Mouse (Mus musculus): Measurements from ENCODE around the gene Cacna1g. TPM values are rescaled to one million over a fixed set of nuclear protein-coding genes. Genes with fewer than 3 reads are reported as not detected.
"Not testable (repeated sequence)": the region's sequence is repeated elsewhere in the genome, so short reads cannot be mapped to it uniquely, and the experiment has no call there.

Gene Cacna1g
- polyA plus RNA-seq, 1 experiment = 0.83 TPM

DNA sequence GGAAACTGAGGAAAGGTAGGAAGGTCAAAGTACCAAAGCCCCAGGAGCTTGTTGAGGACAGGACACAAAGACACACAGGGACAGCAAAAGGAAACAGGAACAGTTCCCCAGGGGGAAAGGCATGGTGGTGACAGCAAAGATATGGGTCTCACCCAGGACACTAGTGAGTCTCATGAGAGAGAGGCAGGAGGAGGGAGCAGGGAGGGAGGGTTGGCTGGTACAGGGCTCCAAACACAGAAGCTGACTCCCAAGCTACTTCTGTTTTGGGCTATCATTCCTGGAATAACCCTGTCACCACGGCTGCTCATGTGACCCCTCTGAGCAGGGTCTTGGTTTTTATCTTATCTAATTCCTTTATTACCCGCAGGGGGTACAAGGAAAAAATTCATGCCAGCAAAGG, 61.4 kb downstream of the Cacna1g start:
- Histone ChIP-seq H3K27ac (replicated peaks; ENCODE audit: low read depth, low read length) (no peak overlapping the region), H3K4me1 (ENCODE audit: control insufficient read depth, insufficient read depth, insufficient read length, low read length) (no peaks in the 10 kb centered on the region), H3K4me3 (ENCODE audit: insufficient read depth, low read depth, low read length) (no peak overlapping the region)

DNA sequence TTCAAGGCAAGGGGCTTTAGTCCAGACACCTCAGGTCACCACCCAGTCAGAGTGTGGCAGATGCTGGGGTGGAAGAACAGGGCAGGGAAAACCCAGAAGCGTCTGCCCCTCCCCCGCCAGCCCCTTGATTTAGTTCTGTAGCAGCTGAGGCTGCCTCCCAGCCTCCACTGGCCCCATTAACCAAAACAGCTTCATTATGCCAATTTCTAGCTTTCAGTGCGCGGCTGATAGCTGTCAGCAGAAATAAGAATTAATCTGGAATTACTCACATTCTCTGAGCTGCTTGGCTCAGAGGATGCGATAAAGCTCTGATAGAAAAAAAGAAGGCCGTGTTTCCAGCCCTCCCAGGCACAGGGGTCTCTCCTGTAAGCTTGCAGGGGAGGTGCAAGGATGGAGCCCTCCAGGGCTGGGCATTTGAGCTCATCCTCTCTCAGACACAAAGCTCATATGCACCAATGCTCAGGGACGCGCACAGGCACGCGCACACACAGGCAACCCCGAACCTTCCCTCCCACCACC, 66.1 kb downstream of the Cacna1g start:
- Histone ChIP-seq H3K27ac (replicated peaks; ENCODE audit: low read depth, low read length) (no peak overlapping the region), H3K4me3 (ENCODE audit: insufficient read depth, low read depth, low read length) (no peak overlapping the region), H3K4me1 (ENCODE audit: control insufficient read depth, insufficient read depth, insufficient read length, low read length) (no peaks in the 10 kb centered on the region)

- Histone ChIP-seq H3K27ac (replicated peaks; ENCODE audit: low read depth, low read length) (no peak overlapping the region), H3K4me1 (ENCODE audit: control insufficient read depth, insufficient read depth, insufficient read length, low read length) (no peaks in the 10 kb centered on the region), H3K4me3 (ENCODE audit: insufficient read depth, low read depth, low read length) (no peak overlapping the region)
Observed at GRCm38 (mm10) chr11:94405348-94405747, 68.7 kb downstream of the Cacna1g start.

GRCm38 (mm10) chr11:94404641-94405260, 69.2 kb downstream of the Cacna1g start:
- no peak overlapping the region for H3K27ac ChIP-seq (replicated peaks; ENCODE audit: low read depth, low read length)
- no peaks in the 10 kb centered on the region for H3K4me1 ChIP-seq (ENCODE audit: control insufficient read depth, insufficient read depth, insufficient read length, low read length)
- no peak overlapping the region for H3K4me3 ChIP-seq (ENCODE audit: insufficient read depth, low read depth, low read length)

DNA sequence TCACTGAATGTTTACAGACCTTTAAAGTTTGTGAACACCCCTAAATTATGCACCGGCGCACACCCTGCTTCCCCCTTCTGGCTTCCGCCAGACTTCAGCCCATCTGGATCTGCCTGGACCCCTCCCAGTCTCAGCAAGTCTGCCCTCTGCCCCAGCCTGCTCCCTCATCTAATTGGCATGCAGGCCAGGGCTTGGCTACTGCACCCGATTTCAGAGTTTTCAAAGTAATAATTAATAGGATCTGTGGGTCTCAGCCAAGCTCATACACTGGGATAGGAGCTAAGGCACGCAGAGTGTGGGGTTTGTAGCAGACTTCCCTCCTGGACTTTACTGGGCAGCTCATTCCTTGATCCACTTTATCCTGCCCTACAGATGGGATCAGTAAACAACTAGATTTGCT, 69.8 kb downstream of the Cacna1g start:
- no peaks in the 10 kb centered on the region for H3K4me1 ChIP-seq (ENCODE audit: control insufficient read depth, insufficient read depth, insufficient read length, low read length)
- no peak overlapping the region for H3K4me3 ChIP-seq (ENCODE audit: insufficient read depth, low read depth, low read length)
- no peak overlapping the region for H3K27ac ChIP-seq (replicated peaks; ENCODE audit: low read depth, low read length)

DNA sequence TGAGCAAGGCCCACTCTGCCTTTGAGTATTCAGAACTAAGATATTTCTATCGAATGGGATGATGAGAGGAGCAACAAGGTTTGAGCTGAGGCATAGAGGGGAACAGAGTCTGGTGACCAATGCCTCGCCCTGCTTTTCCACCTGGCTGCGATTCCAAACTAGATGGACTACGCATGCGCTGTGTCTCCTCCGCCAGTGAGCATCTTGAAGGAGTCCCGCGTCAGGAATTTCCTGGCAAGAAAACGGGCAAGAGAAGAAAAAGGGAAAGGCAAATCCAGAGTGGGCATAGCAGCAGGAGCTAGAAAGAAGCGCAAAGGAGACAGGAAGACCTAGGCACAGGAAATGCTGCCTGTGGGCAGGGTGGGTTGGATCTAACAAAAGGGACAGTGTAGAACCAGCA, 70.2 kb downstream of the Cacna1g start:
- Histone ChIP-seq H3K4me3 (ENCODE audit: insufficient read depth, low read depth, low read length) (no peak overlapping the region), H3K4me1 (ENCODE audit: control insufficient read depth, insufficient read depth, insufficient read length, low read length) (no peaks in the 10 kb centered on the region), H3K27ac (replicated peaks; ENCODE audit: low read depth, low read length) (no peak overlapping the region)

GRCm38 (mm10) chr11:94402731-94403130, 71.3 kb downstream of the Cacna1g start:
- Histone ChIP-seq H3K27ac (replicated peaks; ENCODE audit: low read depth, low read length) (no peak overlapping the region), H3K4me3 (ENCODE audit: insufficient read depth, low read depth, low read length) (no peak overlapping the region), H3K4me1 (ENCODE audit: control insufficient read depth, insufficient read depth, insufficient read length, low read length) (no peaks in the 10 kb centered on the region)

DNA sequence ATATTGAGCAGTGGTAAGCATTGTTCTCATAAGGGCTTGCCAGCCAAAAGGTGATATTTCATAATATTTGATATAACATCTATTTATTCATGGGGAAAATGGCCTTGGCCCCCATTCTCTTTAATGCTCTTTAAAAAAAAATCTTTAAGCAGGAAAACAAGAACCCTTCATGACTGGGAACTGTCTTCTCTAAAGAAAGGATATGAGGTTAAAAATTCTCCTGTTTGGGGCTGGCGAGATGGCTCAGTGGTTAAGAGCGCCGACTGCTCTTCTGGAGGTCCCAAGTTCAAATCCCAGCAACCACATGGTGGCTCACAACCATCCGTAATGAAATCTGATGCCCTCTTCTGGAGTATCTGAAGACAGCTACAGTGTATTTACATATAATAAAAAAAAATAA, 72.0 kb downstream of the Cacna1g start:
- not testable (repeated sequence) for H3K27ac ChIP-seq (replicated peaks; ENCODE audit: low read depth, low read length); H3K4me3 ChIP-seq (ENCODE audit: insufficient read depth, low read depth, low read length); H3K4me1 ChIP-seq (ENCODE audit: control insufficient read depth, insufficient read depth, insufficient read length, low read length)

DNA sequence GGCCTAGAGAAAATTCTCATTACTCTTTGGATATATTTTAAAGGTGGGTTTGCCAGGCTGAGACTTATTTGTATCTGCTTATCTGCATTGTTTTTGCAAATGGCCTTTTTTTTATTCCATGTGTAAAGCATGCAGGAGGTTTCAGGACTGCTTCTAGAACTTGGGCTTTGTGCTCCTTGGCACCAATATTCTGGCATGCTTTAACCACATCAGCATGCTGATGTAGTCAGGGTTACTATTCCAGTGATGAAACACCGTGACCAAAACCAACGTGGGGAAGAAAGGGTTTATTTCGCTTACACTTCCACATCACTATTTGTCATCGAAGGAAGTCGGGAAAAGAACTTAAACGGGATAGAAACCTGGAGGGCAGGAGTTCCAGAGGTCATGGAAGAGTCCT, 73.0 kb downstream of the Cacna1g start:
- H3K4me1 ChIP-seq (ENCODE audit: control insufficient read depth, insufficient read depth, insufficient read length, low read length) = no peaks in the 10 kb centered on the region
- no peak overlapping the region for H3K4me3 ChIP-seq (ENCODE audit: insufficient read depth, low read depth, low read length)
- no peak overlapping the region for H3K27ac ChIP-seq (replicated peaks; ENCODE audit: low read depth, low read length)

- Histone ChIP-seq H3K4me3 (ENCODE audit: insufficient read depth, low read depth, low read length) (no peak overlapping the region), H3K4me1 (ENCODE audit: control insufficient read depth, insufficient read depth, insufficient read length, low read length) (no peaks in the 10 kb centered on the region; the same call in 1 of the 2 replicates), H3K27ac (replicated peaks; ENCODE audit: low read depth, low read length) (no peak overlapping the region)
Observed at GRCm38 (mm10) chr11:94394107-94394506, 79.9 kb downstream of the Cacna1g start.

DNA sequence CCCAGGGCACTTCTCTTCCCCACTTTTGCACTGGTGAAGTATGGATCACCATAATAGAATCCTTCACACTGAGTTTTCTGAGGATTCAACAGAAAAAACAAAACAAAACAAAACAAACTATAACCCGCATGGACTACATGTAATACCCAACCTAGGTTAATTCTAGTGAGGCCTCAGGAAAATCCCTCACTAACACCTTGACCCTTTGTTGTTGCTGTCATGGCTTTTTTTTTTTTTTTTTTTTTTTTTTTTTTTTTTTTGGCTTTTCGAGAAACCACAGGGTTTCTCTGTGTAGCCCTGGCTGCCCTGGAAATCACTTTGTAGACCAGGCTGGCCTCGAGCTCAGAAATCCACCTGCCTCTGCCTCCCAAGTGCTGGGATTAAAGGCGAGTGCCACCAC, 80.5 kb downstream of the Cacna1g start:
- not testable (repeated sequence) for H3K4me3 ChIP-seq (ENCODE audit: insufficient read depth, low read depth, low read length); H3K4me1 ChIP-seq (ENCODE audit: control insufficient read depth, insufficient read depth, insufficient read length, low read length); H3K27ac ChIP-seq (replicated peaks; ENCODE audit: low read depth, low read length)

GRCm38 (mm10) chr11:94392672-94393109, 81.3 kb downstream of the Cacna1g start, which contains the start of gene Abcc3:
Gene Abcc3 (minus strand): TSS chr11:94392997.
- peak within 1 kb of the TSS; percentile 41 for H3K4me3 ChIP-seq (ENCODE audit: insufficient read depth, low read depth, low read length)
- no peak within 1 kb of the TSS for H3K27ac ChIP-seq (replicated peaks; ENCODE audit: low read depth, low read length)

DNA sequence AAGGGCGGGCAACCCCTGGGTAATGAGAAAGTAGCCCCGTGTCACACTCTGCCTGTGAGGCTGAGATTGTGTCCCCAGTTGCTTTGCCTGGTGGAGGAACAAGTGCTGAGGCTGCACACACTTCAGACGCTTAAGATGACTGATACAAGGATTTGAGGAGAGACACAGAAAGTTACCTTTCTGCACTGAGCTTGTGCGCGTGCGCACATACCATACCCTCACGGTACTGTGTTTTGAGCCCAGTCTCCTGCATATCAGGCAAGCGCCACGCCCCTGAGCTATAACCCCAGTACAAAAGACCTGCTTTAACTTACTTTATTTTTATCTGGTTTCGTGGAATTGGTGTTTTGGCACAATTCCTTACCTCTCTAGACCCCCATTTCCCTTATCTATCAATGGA, 82.3 kb downstream of the Cacna1g start:
- Histone ChIP-seq H3K4me3 (ENCODE audit: insufficient read depth, low read depth, low read length) (no peak overlapping the region), H3K27ac (replicated peaks; ENCODE audit: low read depth, low read length) (no peak overlapping the region), H3K4me1 (ENCODE audit: control insufficient read depth, insufficient read depth, insufficient read length, low read length) (peaks cover 2% of the 10 kb centered on the region)

More at GRCm38 (mm10) chr11:94392672-94393109, 81.3 kb downstream of the Cacna1g start, which contains the start of gene Abcc3:
- H3K4me1 ChIP-seq (ENCODE audit: control insufficient read depth, insufficient read depth, insufficient read length, low read length) = peaks cover 2% of the 10 kb centered on the region

DNA sequence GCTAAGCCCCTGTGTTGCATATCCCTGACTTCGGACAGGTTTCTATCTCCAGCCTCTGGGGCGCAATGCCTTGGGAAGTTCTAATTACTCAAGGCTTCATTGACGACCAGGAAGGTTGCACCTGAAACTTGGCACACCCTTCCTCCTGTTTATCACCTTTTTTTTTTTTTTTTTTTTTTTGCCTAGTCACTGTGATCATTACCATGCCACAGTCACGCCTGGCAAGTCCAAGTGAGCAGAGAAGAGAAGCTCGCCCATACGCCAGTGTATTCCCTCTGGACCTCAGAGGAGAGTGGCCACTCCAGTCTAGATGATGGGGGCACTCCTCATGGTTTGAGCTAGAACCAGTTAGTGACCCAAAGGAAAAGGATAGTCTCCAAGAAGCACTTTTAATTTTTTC, 83.2 kb downstream of the Cacna1g start:
- Histone ChIP-seq H3K27ac (replicated peaks; ENCODE audit: low read depth, low read length) (no peak overlapping the region), H3K4me3 (ENCODE audit: insufficient read depth, low read depth, low read length) (no peak overlapping the region), H3K4me1 (ENCODE audit: control insufficient read depth, insufficient read depth, insufficient read length, low read length) (peaks cover 5% of the 10 kb centered on the region)

GRCm38 (mm10) chr11:94389724-94390396, 84.1 kb downstream of the Cacna1g start:
- Histone ChIP-seq H3K27ac (replicated peaks; ENCODE audit: low read depth, low read length) (no peak overlapping the region), H3K4me3 (ENCODE audit: insufficient read depth, low read depth, low read length) (no peak overlapping the region), H3K4me1 (ENCODE audit: control insufficient read depth, insufficient read depth, insufficient read length, low read length) (peaks cover 10% of the 10 kb centered on the region)

- Histone ChIP-seq H3K4me1 (ENCODE audit: control insufficient read depth, insufficient read depth, insufficient read length, low read length) (peaks cover 10% of the 10 kb centered on the region), H3K27ac (replicated peaks; ENCODE audit: low read depth, low read length) (no peak overlapping the region), H3K4me3 (ENCODE audit: insufficient read depth, low read depth, low read length) (no peak overlapping the region)
Observed at GRCm38 (mm10) chr11:94389021-94389420, 85.0 kb downstream of the Cacna1g start.
